ENCODE assay signal across 9 mouse cellular contexts in the genomic region with DNA sequence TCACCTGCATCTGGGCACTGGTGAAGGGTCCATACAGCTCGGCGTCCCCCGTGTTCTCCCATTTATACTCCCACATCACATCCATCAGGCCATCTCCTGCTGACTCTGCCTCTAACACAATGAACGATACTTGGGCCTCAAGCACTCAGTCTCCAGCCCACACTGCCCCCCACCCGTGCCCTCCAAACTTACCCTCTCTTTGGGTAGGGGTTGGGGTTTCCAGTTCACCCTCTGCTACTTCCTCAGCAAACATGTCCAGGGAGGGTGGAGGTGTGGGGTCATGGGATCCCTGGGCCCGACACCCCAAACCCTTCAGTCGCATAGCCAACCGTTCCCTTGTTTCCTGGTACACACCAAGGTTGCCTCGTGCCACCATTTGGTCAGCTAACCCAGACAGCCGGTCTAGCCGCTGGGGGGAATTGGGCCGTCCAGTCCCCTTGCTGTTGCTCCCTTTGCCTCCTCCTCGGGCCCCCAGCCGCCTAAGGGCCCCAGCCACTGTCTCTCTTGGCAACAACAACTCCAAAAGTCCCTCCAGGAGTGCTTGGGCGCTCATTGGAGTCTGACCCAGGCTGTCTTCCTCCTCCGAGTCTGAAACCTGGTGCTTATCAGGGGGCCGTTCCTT. TPM values are rescaled to one million over a fixed set of nuclear protein-coding genes. Genes with fewer than 3 reads are reported as not detected.
DNase-seq lines count a peak whose midpoint lies in the region; ATAC-seq lines count a peak whose summit lies in the region.
"Had no signal": no experiment of that assay in that cellular context is flagged by ENCODE, and none has a peak within 500 bp of the region (broad histone marks: within the 10 kb centered on the region; RNA-seq: fewer than 3 reads in every experiment).

No protein-coding gene starts in this region.

- H3K4me2 ChIP-seq in liver, embryonic 12.5 days, result peak overlapping the region; percentile 85

- H3K27ac ChIP-seq in heart, embryonic 10.5 days, result no peak overlapping the region; the same call in 1 of the 2 replicates
- no peak overlapping the region for H3K27ac ChIP-seq in liver, embryonic 12.5 days

- H3K9ac ChIP-seq in liver, embryonic 12.5 days, result peak overlapping the region; percentile 83

- peaks cover 26% of the 10 kb centered on the region for H3K4me1 ChIP-seq in heart, embryonic 10.5 days
- H3K4me1 ChIP-seq in liver, embryonic 12.5 days, result peaks cover 35% of the 10 kb centered on the region

- DNase-seq in heart, embryonic 10.5 days (ENCODE audit: low spot score), result no peak
- no peak for DNase-seq in heart, postnatal 14 days
- DNase-seq in testis, postnatal 10 days (ENCODE audit: low spot score), result peak; percentile 40
- DNase-seq in testis, postnatal 14 days (ENCODE audit: low spot score), result no peak
- DNase-seq in adipocyte (ENCODE audit: low spot score), result no peak
- no peak for DNase-seq in adrenal gland, postnatal 14 days
- DNase-seq in spleen, postnatal 36 days (ENCODE audit: low spot score in 2 of 2), result no peak
- DNase-seq: layer of hippocampus, adult 9-11 months had no signal

- H3K9me3 ChIP-seq in heart, embryonic 10.5 days, result no peaks in the 10 kb centered on the region
- no peaks in the 10 kb centered on the region for H3K9me3 ChIP-seq in liver, embryonic 12.5 days (replicated peaks)

- peak overlapping the region; percentile 87 for H3K4me3 ChIP-seq in heart, embryonic 10.5 days
- H3K4me3 ChIP-seq in liver, embryonic 12.5 days, result peak overlapping the region; percentile 82; the same call in 1 of the 2 replicates

- 92% methylated on average over 17 of the region's 17 CpGs for WGBS in heart, embryonic 10.5 days
- WGBS in liver, embryonic 12.5 days (ENCODE audit: insufficient replicate concordance), result 85% methylated on average over 17 of the region's 17 CpGs

- no peak for ATAC-seq in liver, embryonic 12.5 days

- intact Hi-C loops in heart, postnatal 14 days (cut with DNase I), result no loop called here

- no peaks in the 10 kb centered on the region for H3K27me3 ChIP-seq in heart, embryonic 10.5 days (ENCODE audit: insufficient read depth, poor library complexity, severe bottlenecking)
- no peaks in the 10 kb centered on the region for H3K27me3 ChIP-seq in liver, embryonic 12.5 days (replicated peaks)

- H3K36me3 ChIP-seq in heart, embryonic 10.5 days, result peaks cover 61% of the 10 kb centered on the region
- peaks cover 65% of the 10 kb centered on the region for H3K36me3 ChIP-seq in liver, embryonic 12.5 days

RNA-seq across cellular contexts. Expression of a gene that starts 1.7 kb away (rescaled TPM):
- polyA plus RNA-seq in heart, embryonic 10.5 days (2016; fragmentation: Nextera tagmentation; extraction: Ambion mirVana), result 49.1 and 61.0 TPM in 2 replicates
- 10 to 100 TPM; 38.0 to 43.7 TPM for total RNA-seq in heart, postnatal 14 days (2021)
- 35.0 and 36.0 TPM in 2 replicates for polyA plus RNA-seq in liver, embryonic 12.5 days (2016; fragmentation: Nextera tagmentation; extraction: Ambion mirVana)
- 50.9 and 55.4 TPM in 2 replicates for total RNA-seq in adrenal gland, postnatal 14 days (2021)

RNA-seq across cellular contexts. Expression of a gene that starts 14.1 kb away (rescaled TPM):
- 26.4 and 28.3 TPM in 2 replicates for polyA plus RNA-seq in heart, embryonic 10.5 days (2016; fragmentation: Nextera tagmentation; extraction: Ambion mirVana)
- 10 to 100 TPM; 29.2 to 30.5 TPM for total RNA-seq in heart, postnatal 14 days (2021)
- polyA plus RNA-seq in liver, embryonic 12.5 days (2016; fragmentation: Nextera tagmentation; extraction: Ambion mirVana), result 26.7 and 30.9 TPM in 2 replicates
- 38.9 and 45.6 TPM in 2 replicates for total RNA-seq in adrenal gland, postnatal 14 days (2021)

RNA-seq across cellular contexts. Expression of a gene that starts 14.6 kb away (rescaled TPM):
- polyA plus RNA-seq in heart, embryonic 10.5 days (2016; fragmentation: Nextera tagmentation; extraction: Ambion mirVana), result 40.4 and 51.1 TPM in 2 replicates
- total RNA-seq in heart, postnatal 14 days (2021), result 1 to 10 TPM; 1.1 to 4.2 TPM
- 37.6 and 41.4 TPM in 2 replicates for polyA plus RNA-seq in liver, embryonic 12.5 days (2016; fragmentation: Nextera tagmentation; extraction: Ambion mirVana)
- total RNA-seq in adrenal gland, postnatal 14 days (2021), result 4.3 and 4.9 TPM in 2 replicates

RNA-seq across cellular contexts. Expression of a gene that starts 38.7 kb away (rescaled TPM):
- polyA plus RNA-seq in heart, embryonic 10.5 days (2016; fragmentation: Nextera tagmentation; extraction: Ambion mirVana), result 30.5 and 42.9 TPM in 2 replicates
- total RNA-seq in heart, postnatal 14 days (2021), result 1 to 10 TPM; 6.9 to 7.0 TPM
- 13.7 and 14.2 TPM in 2 replicates for polyA plus RNA-seq in liver, embryonic 12.5 days (2016; fragmentation: Nextera tagmentation; extraction: Ambion mirVana)
- 10.0 and 13.8 TPM in 2 replicates for total RNA-seq in adrenal gland, postnatal 14 days (2021)

RNA-seq across cellular contexts. Expression of a gene that starts 38.8 kb away (rescaled TPM):
- 21.2 and 25.4 TPM in 2 replicates for polyA plus RNA-seq in heart, embryonic 10.5 days (2016; fragmentation: Nextera tagmentation; extraction: Ambion mirVana)
- 10 to 100 TPM in 1 of 2 experiments, 1 to 10 TPM in 1; 7.5 to 18.8 TPM for total RNA-seq in heart, postnatal 14 days (2021)
- 10.6 and 13.6 TPM in 2 replicates for polyA plus RNA-seq in liver, embryonic 12.5 days (2016; fragmentation: Nextera tagmentation; extraction: Ambion mirVana)
- 11.2 and 35.8 TPM in 2 replicates for total RNA-seq in adrenal gland, postnatal 14 days (2021)
